Mouse (Mus musculus): ENCODE data around the gene Sobp. TPM values are rescaled to one million over a fixed set of nuclear protein-coding genes. Genes with fewer than 3 reads are reported as not detected.

The Sobp gene
- total RNA-seq, 2 experiments from 2014 or later, result 21.6 to 28.6 TPM

GRCm38 (mm10) chr10:43084087-43084366 lies 90.3 kb downstream of the Sobp start:
- DNase-seq, result no peak

GRCm38 (mm10) chr10:43083288-43084086 lies 90.8 kb downstream of the Sobp start:
- no peak for DNase-seq

- peak; percentile 25 for DNase-seq
These were observed 93.0 kb downstream of the Sobp start for GRCm38 (mm10) chr10:43081316-43081715.

GRCm38 (mm10) chr10:43075535-43076152 lies 98.7 kb downstream of the Sobp start:
- DNase-seq, result no peak

- no peak for DNase-seq
These were observed 101.0 kb downstream of the Sobp start for GRCm38 (mm10) chr10:43073281-43073680.

GRCm38 (mm10) chr10:43070893-43071292 lies 103.4 kb downstream of the Sobp start:
- no peak for DNase-seq

GRCm38 (mm10) chr10:43065331-43065730 lies 109.0 kb downstream of the Sobp start:
- DNase-seq, result no peak

GRCm38 (mm10) chr10:43061519-43062105 lies 112.7 kb downstream of the Sobp start:
- no peak for DNase-seq

- DNase-seq, result no peak
These were observed 118.9 kb downstream of the Sobp start for GRCm38 (mm10) chr10:43055405-43055804.

- DNase-seq, result no peak
These were observed 119.6 kb downstream of the Sobp start for GRCm38 (mm10) chr10:43054776-43055175.

GRCm38 (mm10) chr10:43053861-43054560 lies 120.3 kb downstream of the Sobp start:
- DNase-seq, result no peak

- DNase-seq, result peak; percentile 56
These were observed 121.9 kb downstream of the Sobp start for GRCm38 (mm10) chr10:43052462-43052861.

GRCm38 (mm10) chr10:43047804-43048348 lies 126.5 kb downstream of the Sobp start:
- DNase-seq, result no peak

- DNase-seq, result no peak
These were observed 130.8 kb downstream of the Sobp start for GRCm38 (mm10) chr10:43043351-43044209.

- DNase-seq, result no peak
These were observed 131.6 kb downstream of the Sobp start for GRCm38 (mm10) chr10:43042591-43043327.

GRCm38 (mm10) chr10:43041794-43042193 lies 132.5 kb downstream of the Sobp start:
- no peak for DNase-seq

GRCm38 (mm10) chr10:43037455-43037793 lies 136.9 kb downstream of the Sobp start:
- no peak for DNase-seq

- DNase-seq, result no peak
These were observed 137.5 kb downstream of the Sobp start for GRCm38 (mm10) chr10:43036646-43037454.

- peak; percentile 52 for DNase-seq
These were observed 138.8 kb downstream of the Sobp start for GRCm38 (mm10) chr10:43035579-43035978.

GRCm38 (mm10) chr10:43034811-43035210 lies 139.5 kb downstream of the Sobp start:
- DNase-seq, result no peak
